Mouse (Mus musculus) embryonic facial prominence, embryonic 10.5 days (tissue): ENCODE measurements around the gene Eef2k. TPM values are rescaled to one million over a fixed set of nuclear protein-coding genes. Genes with fewer than 3 reads are reported as not detected.
A peak's percentile ranks its signal among the peaks of the same experiment; 100 is the strongest.

Experiments
- DNase-seq: peaks from one replicate; pipeline ENCODE4 v3.0.0-alpha.2; 2017; ENCODE audit warnings: low spot score
- H3K27ac ChIP-seq: fragments of 300-500 bp; sonication (generic); replicated peaks from 2 replicates; pipeline ENCODE4 v1.5.1; 2016; ENCODE audit warnings: mild to moderate bottlenecking
- H3K27me3 ChIP-seq: fragments of 300-500 bp; sonication (generic); replicated peaks from 2 replicates; pipeline ENCODE4 v1.6.1; 2016; ENCODE audit warnings: low read depth, mild to moderate bottlenecking; ENCODE audit not compliant: poor library complexity, severe bottlenecking
- H3K36me3 ChIP-seq: fragments of 300-500 bp; sonication (generic); replicated peaks from 2 replicates; pipeline ENCODE4 v1.6.1; 2016; ENCODE audit warnings: mild to moderate bottlenecking, moderate library complexity
- H3K4me1 ChIP-seq: fragments of 300-500 bp; sonication (generic); 2 replicates; pipeline ENCODE4 v1.6.1; 2016
- H3K4me3 ChIP-seq: fragments of 300-500 bp; sonication (generic); 2 replicates; pipeline ENCODE4 v1.5.1; 2016; ENCODE audit warnings: mild to moderate bottlenecking, moderate library complexity
- H3K9me3 ChIP-seq: fragments of 300-500 bp; sonication (generic); 2 replicates; pipeline ENCODE4 v1.6.1; 2016; ENCODE audit warnings: mild to moderate bottlenecking
- WGBS: fragments of 180-500 bp; shearing (Covaris S2); methylation state at CpG from one replicate; pipeline ENCODE4 v1.1.7; 2016; 5-methylcytosine and 5-hydroxymethylcytosine counted together
- polyA plus RNA-seq: library from polyadenylated mRNA; unstranded; fragments of >200 nt; fragmentation: Nextera tagmentation; extraction: Ambion mirVana; gene quantifications from 2 replicates; pipeline ENCODE4 v1.2.1, GENCODE M21; 2016

Gene Eef2k
- polyA plus RNA-seq, 1 experiment from 2014 or later = 34.5 TPM

GRCm38 (mm10) chr7:120873083-120873482, 30.5 kb downstream of the Eef2k start:
- Histone ChIP-seq H3K4me3 (no peak overlapping the region), H3K9me3 (no peaks in the 10 kb centered on the region), H3K36me3 (peaks cover 3% of the 10 kb centered on the region), H3K4me1 (peaks cover 13% of the 10 kb centered on the region; the same call in 1 of the 2 replicates), H3K27me3 (no peaks in the 10 kb centered on the region), H3K27ac (peak overlapping the region; percentile 30; the same call in 1 of the 2 replicates)
- no peak for DNase-seq
- 81% methylated on average over 12 of the region's 12 CpGs for WGBS

- H3K27ac ChIP-seq = no peak overlapping the region
- 96% methylated on average over 3 of the region's 3 CpGs for WGBS
Observed at GRCm38 (mm10) chr7:120874021-120874420, 31.4 kb downstream of the Eef2k start.

DNA sequence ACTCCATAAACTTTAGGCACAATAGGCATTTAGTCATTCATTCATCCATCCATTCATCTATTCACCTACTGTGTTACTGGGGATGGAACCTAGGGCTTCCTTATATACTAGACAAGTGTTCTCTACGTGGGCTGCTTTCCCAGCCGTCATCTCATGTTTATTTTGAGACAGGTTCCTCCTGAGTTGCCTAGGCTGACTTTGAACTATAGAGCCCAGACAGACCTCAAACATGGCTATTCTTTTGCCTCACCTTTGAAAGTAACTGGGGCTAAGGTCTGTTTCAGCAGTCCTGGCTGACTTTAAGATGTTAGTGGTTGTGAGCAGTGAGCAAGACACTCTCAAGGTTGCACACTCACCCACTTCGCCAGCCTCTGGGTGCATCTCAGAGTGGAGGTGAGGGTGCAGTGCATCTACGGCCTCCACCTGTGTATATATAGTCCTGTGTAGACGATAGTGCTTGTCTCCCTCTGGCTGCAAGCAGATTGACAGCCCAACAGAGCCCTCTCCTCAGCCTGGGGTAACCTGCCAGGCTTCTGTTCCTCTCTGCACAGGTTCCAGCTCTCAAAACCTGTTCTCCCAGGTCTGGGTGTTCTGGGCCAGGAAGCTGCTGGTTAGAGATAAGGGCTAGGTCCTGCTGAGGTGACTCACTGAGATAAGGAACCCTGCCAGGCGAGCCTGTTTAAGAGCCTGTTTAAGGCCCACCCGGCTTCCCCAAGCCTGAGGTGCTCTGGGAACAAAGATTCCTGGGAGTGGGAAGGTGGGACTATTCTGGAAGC, 32.3 kb downstream of the Eef2k start:
- Histone ChIP-seq H3K36me3 (peaks cover 12% of the 10 kb centered on the region), H3K27ac (peak overlapping the region; percentile 48), H3K4me3 (no peak overlapping the region), H3K9me3 (no peaks in the 10 kb centered on the region), H3K4me1 (peaks cover 11% of the 10 kb centered on the region; the same call in 1 of the 2 replicates), H3K27me3 (no peaks in the 10 kb centered on the region)
- WGBS = 72% methylated on average over 7 of the region's 7 CpGs
- DNase-seq = no peak

More at GRCm38 (mm10) chr7:120874021-120874420, 31.4 kb downstream of the Eef2k start:
- Histone ChIP-seq H3K36me3 (peaks cover 3% of the 10 kb centered on the region), H3K9me3 (no peaks in the 10 kb centered on the region), H3K4me1 (peaks cover 11% of the 10 kb centered on the region; the same call in 1 of the 2 replicates), H3K27me3 (no peaks in the 10 kb centered on the region), H3K4me3 (no peak overlapping the region)
- DNase-seq = no peak

- H3K4me1 ChIP-seq = peaks cover 11% of the 10 kb centered on the region; the same call in 1 of the 2 replicates
- DNase-seq = no peak
- H3K9me3 ChIP-seq = no peaks in the 10 kb centered on the region
- 70% methylated on average over 3 of the region's 3 CpGs for WGBS
- H3K4me3 ChIP-seq = no peak overlapping the region
- H3K36me3 ChIP-seq = peaks cover 21% of the 10 kb centered on the region
- H3K27me3 ChIP-seq = no peaks in the 10 kb centered on the region
- H3K27ac ChIP-seq = peak overlapping the region; percentile 48
Observed at GRCm38 (mm10) chr7:120875540-120876388, 33.1 kb downstream of the Eef2k start.

GRCm38 (mm10) chr7:120878271-120878670, 35.6 kb downstream of the Eef2k start:
- H3K36me3 ChIP-seq = peaks cover 28% of the 10 kb centered on the region
- H3K27me3 ChIP-seq = no peaks in the 10 kb centered on the region
- no peak overlapping the region for H3K27ac ChIP-seq
- 84% methylated on average over 6 of the region's 6 CpGs for WGBS
- peaks cover 13% of the 10 kb centered on the region for H3K4me1 ChIP-seq
- no peaks in the 10 kb centered on the region for H3K9me3 ChIP-seq
- DNase-seq = no peak
- H3K4me3 ChIP-seq = no peak overlapping the region

DNA sequence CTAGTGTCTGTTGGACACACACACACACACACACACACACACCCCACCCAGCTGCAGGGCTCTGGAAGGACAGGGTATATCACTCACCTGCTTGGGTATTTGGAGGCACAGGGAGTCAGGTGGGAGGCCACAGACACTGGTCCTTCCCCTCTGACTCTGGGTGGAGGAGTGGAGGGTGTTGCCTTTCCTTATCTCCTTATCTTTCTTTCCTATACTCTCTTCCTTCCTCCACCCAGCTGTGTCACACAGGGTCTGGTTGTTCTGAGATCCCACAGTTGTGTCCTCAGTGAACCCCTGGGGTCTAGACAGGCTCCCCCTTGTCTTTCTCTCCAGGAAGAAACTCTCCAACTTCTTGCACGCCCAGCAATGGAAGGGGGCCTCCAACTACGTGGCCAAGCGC, 37.3 kb downstream of the Eef2k start:
- Histone ChIP-seq H3K27me3 (no peaks in the 10 kb centered on the region), H3K36me3 (peaks cover 45% of the 10 kb centered on the region), H3K4me3 (no peak overlapping the region), H3K9me3 (peaks cover 8% of the 10 kb centered on the region), H3K4me1 (peaks cover 13% of the 10 kb centered on the region), H3K27ac (no peak overlapping the region)
- no peak for DNase-seq
- 97% methylated on average over 3 of the region's 3 CpGs for WGBS

DNA sequence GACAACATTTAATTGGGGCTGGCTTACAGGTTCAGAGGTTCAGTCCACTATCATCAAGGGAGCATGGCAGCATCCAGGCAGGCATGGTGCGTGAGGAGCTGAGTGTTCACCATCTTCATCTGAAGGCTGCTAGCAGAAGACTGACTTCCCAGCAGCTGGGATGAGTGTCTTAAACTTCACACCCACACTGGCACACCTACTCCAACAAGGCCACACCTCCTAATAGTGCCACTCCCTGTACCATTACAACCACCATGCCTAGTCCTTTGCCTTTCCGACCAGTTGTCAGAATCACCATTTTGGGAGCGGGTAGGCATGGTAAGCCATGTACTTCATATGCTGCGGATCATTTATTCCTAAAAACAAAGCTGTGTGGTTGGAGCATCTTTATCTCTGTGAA, 38.1 kb downstream of the Eef2k start:
- Histone ChIP-seq H3K27ac (no peak overlapping the region), H3K36me3 (peaks cover 53% of the 10 kb centered on the region), H3K27me3 (no peaks in the 10 kb centered on the region), H3K4me3 (no peak overlapping the region), H3K9me3 (peaks cover 8% of the 10 kb centered on the region), H3K4me1 (peaks cover 5% of the 10 kb centered on the region)
- no peak for DNase-seq
- 96% methylated on average over 4 of the region's 4 CpGs for WGBS

- peaks cover 8% of the 10 kb centered on the region for H3K9me3 ChIP-seq
- no peaks in the 10 kb centered on the region for H3K27me3 ChIP-seq
- H3K27ac ChIP-seq = no peak overlapping the region
- peaks cover 4% of the 10 kb centered on the region for H3K4me1 ChIP-seq
- DNase-seq = no peak
- WGBS = 76% methylated on average over 2 of the region's 2 CpGs
- peaks cover 60% of the 10 kb centered on the region for H3K36me3 ChIP-seq
- H3K4me3 ChIP-seq = no peak overlapping the region
Observed at GRCm38 (mm10) chr7:120881451-120881850, 38.8 kb downstream of the Eef2k start.

GRCm38 (mm10) chr7:120882674-120883073, 40.0 kb downstream of the Eef2k start:
- Histone ChIP-seq H3K9me3 (peaks cover 8% of the 10 kb centered on the region), H3K27me3 (no peaks in the 10 kb centered on the region), H3K4me1 (peaks cover 4% of the 10 kb centered on the region), H3K27ac (no peak overlapping the region), H3K36me3 (peaks cover 72% of the 10 kb centered on the region), H3K4me3 (no peak overlapping the region)
- WGBS = 72% methylated on average over 4 of the region's 4 CpGs
- DNase-seq = no peak

DNA sequence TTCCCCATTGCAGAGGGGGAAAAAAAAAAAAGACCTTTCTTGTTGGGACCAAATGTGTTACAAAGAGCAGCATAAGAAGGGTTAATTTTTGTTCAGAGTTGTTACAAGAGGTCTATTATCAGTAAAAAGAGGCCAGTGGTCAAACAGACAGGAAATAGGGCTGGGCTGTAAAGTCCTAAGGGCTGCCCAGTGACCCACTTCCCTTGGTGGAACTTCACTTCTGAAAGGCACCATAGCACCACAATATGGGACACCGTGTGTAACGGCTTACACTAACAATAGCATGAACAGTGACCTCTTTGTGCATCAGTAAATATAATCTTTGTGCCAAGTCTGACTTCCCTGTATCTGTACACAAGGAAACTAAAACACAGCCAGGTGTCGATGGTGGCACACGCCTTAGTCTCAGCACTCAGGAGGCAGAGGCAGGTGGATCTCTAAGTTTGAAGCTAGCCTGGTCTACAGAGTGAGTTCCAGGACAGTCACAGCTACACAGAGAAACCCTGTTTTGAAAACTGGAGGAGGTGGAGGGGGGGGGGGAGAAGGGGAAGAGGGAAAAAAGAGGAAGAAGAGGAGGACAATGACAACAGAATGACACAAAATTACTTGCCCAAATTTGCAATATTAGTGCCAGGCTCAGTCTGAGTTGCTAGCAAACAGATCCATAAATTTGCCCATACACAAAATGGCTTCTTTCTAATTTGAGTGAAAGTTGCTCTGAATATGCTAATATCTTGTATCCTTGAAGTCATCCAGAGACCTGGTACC, 41.1 kb downstream of the Eef2k start:
- no peak overlapping the region for H3K4me3 ChIP-seq
- peaks cover 4% of the 10 kb centered on the region for H3K4me1 ChIP-seq
- no peaks in the 10 kb centered on the region for H3K27me3 ChIP-seq
- H3K36me3 ChIP-seq = peaks cover 75% of the 10 kb centered on the region
- peaks cover 8% of the 10 kb centered on the region for H3K9me3 ChIP-seq
- H3K27ac ChIP-seq = no peak overlapping the region
- WGBS = 80% methylated on average over 4 of the region's 4 CpGs
- no peak for DNase-seq

DNA sequence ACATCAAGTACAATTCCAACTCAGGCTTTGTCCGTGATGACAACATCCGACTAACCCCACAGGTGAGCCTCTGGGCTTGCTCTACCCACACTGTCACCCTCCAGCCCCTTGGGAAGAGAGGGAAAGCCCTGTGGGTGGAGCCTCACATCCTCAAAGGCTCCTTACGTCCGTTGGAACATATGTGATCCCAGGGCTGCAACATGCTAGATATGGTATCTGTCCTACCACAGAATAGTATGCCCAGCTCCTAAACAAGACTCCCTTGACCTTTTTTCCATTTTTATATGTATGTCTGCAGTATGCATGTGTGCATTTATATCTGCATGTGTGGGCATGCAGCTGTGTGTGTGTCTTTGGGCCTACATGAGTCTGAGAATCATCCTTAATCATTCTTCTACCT, 42.1 kb downstream of the Eef2k start:
- Histone ChIP-seq H3K4me1 (peaks cover 4% of the 10 kb centered on the region), H3K4me3 (no peak overlapping the region), H3K36me3 (peaks cover 78% of the 10 kb centered on the region), H3K27ac (no peak overlapping the region), H3K27me3 (no peaks in the 10 kb centered on the region), H3K9me3 (peaks cover 8% of the 10 kb centered on the region)
- 92% methylated on average over 4 of the region's 4 CpGs for WGBS
- no peak for DNase-seq

DNA sequence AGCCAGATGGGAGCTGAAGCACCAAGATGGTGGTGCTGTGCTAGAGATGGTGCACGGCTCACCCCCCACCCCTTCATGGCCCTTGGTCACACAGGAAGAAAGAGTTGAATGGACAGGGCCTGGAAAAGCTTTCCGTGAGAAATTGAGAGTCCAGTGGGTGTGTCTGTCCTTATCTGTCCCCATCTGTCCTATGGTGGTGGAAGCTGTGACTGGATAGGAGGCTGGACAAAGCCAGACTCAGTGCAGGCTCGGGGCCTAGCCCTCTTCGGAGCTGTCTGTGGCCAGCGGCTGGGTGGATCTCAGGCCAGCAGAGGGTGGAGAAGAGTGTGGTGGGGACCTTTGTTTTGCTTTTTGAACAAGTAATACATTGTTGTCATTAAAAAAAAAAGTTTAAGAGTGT, 50.5 kb downstream of the Eef2k start:
- H3K4me3 ChIP-seq = no peak overlapping the region
- H3K9me3 ChIP-seq = no peaks in the 10 kb centered on the region
- DNase-seq = no peak
- no peaks in the 10 kb centered on the region for H3K27me3 ChIP-seq
- peaks cover 73% of the 10 kb centered on the region for H3K36me3 ChIP-seq
- H3K27ac ChIP-seq = no peak overlapping the region
- WGBS = 86% methylated on average over 5 of the region's 5 CpGs
- H3K4me1 ChIP-seq = peaks cover 4% of the 10 kb centered on the region; the same call in 1 of the 2 replicates
